Comparison of ENCODE assay signal across 7 mouse cellular contexts in the genomic region with DNA sequence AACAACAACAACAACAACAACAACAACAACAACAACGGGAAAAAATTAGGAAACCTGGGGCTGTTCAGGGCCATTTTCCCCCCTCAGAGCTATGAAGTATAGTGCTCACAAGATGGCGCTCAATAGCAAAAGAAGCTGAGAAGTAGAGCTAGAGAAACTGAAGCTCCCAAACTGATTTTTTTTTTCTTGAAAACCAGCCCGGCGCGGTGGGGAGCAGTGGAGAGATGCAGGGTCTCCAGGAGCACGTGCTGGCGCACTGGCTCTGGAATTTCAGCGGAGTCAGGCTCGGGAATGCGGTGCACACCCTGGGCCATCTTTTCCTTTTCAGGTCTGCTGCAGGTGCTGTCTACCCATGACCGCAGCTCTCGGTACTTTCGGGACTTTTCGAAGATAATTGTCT.
A peak's percentile ranks its signal among the peaks of the same experiment; 100 is the strongest.
DNase-seq lines count a peak whose midpoint lies in the region; ATAC-seq and TF ChIP-seq lines count a peak whose summit lies in the region.

No protein-coding gene starts in this region.

- no peaks in the 10 kb centered on the region for H3K9me3 ChIP-seq in G1E (replicated peaks)
- H3K9me3 ChIP-seq in forebrain, embryonic 10.5 days = no peaks in the 10 kb centered on the region
- H3K9me3 ChIP-seq in hindbrain, embryonic 12.5 days (replicated peaks) = no peaks in the 10 kb centered on the region
- H3K9me3 ChIP-seq in lung, postnatal 0 days (ENCODE audit: low read length) = no peaks in the 10 kb centered on the region

- no peak for TF ChIP-seq EP300 in lung, postnatal 0 days (IDR thresholded peaks at IDR 0.05)

- H3K9ac ChIP-seq in hindbrain, embryonic 12.5 days = no peak overlapping the region
- H3K9ac ChIP-seq in lung, postnatal 0 days (replicated peaks; ENCODE audit: low read depth) = no peak overlapping the region

- WGBS in forebrain, embryonic 10.5 days = 22% methylated on average over 14 of the region's 14 CpGs
- 19% methylated on average over 14 of the region's 14 CpGs for WGBS in hindbrain, embryonic 12.5 days
- 19% methylated on average over 14 of the region's 14 CpGs for WGBS in lung, postnatal 0 days

- ATAC-seq in G1E (ENCODE audit: extremely low read depth, insufficient number of reproducible peaks, low FRiP score, poor library complexity, severe bottlenecking) = no peak; the same call in 1 of the 2 replicates
- ATAC-seq in hindbrain, embryonic 12.5 days (ENCODE audit: low FRiP score) = peak; percentile 77
- no peak for ATAC-seq in lung, postnatal 0 days

- no peaks in the 10 kb centered on the region for H3K4me1 ChIP-seq in G1E (ENCODE audit: insufficient read depth, low read depth, low read length)
- H3K4me1 ChIP-seq in forebrain, embryonic 10.5 days = peaks cover 11% of the 10 kb centered on the region
- no peaks in the 10 kb centered on the region for H3K4me1 ChIP-seq in hindbrain, embryonic 12.5 days
- no peaks in the 10 kb centered on the region; the same call in 1 of the 2 replicates for H3K4me1 ChIP-seq in lung, postnatal 0 days (ENCODE audit: insufficient read depth, low read depth, low read length)

- H3K4me3 ChIP-seq in G1E (ENCODE audit: low read depth, low read length) = no peak overlapping the region
- H3K4me3 ChIP-seq in forebrain, embryonic 10.5 days = peak overlapping the region; percentile 38
- H3K4me3 ChIP-seq in hindbrain, embryonic 12.5 days = peak overlapping the region; percentile 11; the same call in 1 of the 2 replicates
- peak overlapping the region; percentile 23; the same call in 1 of the 2 replicates for H3K4me3 ChIP-seq in lung, postnatal 0 days (ENCODE audit: low read depth, low read length)

- DNase-seq in G1E (ENCODE audit: low spot score) = peak; percentile 2
- DNase-seq in adrenal gland, postnatal 14 days = peak; percentile 54
- peak; percentile 52 for DNase-seq in forebrain, embryonic 10.5 days (ENCODE audit: extremely low spot score, low spot score)
- DNase-seq in layer of hippocampus, adult 9-10 months (ENCODE audit: low spot score) = peak; percentile 15
- peak; percentile 72 for DNase-seq in lung, postnatal 0 days (ENCODE audit: low spot score)
- DNase-seq in right cerebral cortex, adult 2 months (ENCODE audit: low spot score in 2 of 2) = peak; percentile 42

- peak overlapping the region; percentile 50 for H3K4me2 ChIP-seq in hindbrain, embryonic 12.5 days (replicated peaks)
- H3K4me2 ChIP-seq in lung, postnatal 0 days (replicated peaks; ENCODE audit: low read depth, low read length) = peak overlapping the region; percentile 50

- peaks cover 9% of the 10 kb centered on the region for H3K27me3 ChIP-seq in G1E (ENCODE audit: insufficient read depth, low read length)
- H3K27me3 ChIP-seq in forebrain, embryonic 10.5 days (ENCODE audit: poor library complexity, severe bottlenecking) = peaks cover 25% of the 10 kb centered on the region
- H3K27me3 ChIP-seq in hindbrain, embryonic 12.5 days = 0 out of 2 replicates have a peak, but pooled peaks cover 6% of the 10 kb centered on the region
- no peaks in the 10 kb centered on the region for H3K27me3 ChIP-seq in lung, postnatal 0 days (replicated peaks; ENCODE audit: insufficient read depth, low read length)

- no peaks in the 10 kb centered on the region for H3K36me3 ChIP-seq in G1E (replicated peaks)
- H3K36me3 ChIP-seq in forebrain, embryonic 10.5 days (replicated peaks) = no peaks in the 10 kb centered on the region
- no peaks in the 10 kb centered on the region for H3K36me3 ChIP-seq in hindbrain, embryonic 12.5 days
- H3K36me3 ChIP-seq in lung, postnatal 0 days (ENCODE audit: insufficient read depth, low read length) = no peaks in the 10 kb centered on the region

- no peak for TF ChIP-seq CTCF in G1E (IDR thresholded peaks at IDR 0.05; ENCODE audit: low read depth, low read length)
- peak; percentile 63 for TF ChIP-seq CTCF in lung, postnatal 0 days (IDR thresholded peaks at IDR 0.05)

- no peak overlapping the region for H3K27ac ChIP-seq in forebrain, embryonic 10.5 days
- H3K27ac ChIP-seq in hindbrain, embryonic 12.5 days = no peak overlapping the region
- no peak overlapping the region for H3K27ac ChIP-seq in lung, postnatal 0 days (ENCODE audit: low read length)

Comparison
In these comparisons a context has a peak if more than half of its experiments do, and no peak if none do; other contexts are left out.
1. DNase-seq: peak in every context shown above with its lines; median percentile 72 in lung, postnatal 0 days; 54 in adrenal gland, postnatal 14 days; 52 in forebrain, embryonic 10.5 days; 42 in right cerebral cortex, adult 2 months; 15 in layer of hippocampus, adult 9-10 months; 2 in G1E.